Mouse (Mus musculus): ENCODE data around the gene Gps2. TPM values are rescaled to one million over a fixed set of nuclear protein-coding genes. Genes with fewer than 3 reads are reported as not detected.

The Gps2 gene
- total RNA-seq (2021) = 10 to 100 TPM; 60.0 to 67.0 TPM
- long read RNA-seq, experiment 1, transcript Gps2-203 (11 exons, 1,159 nt) = major isoform, 31 of 81 reads
- long read RNA-seq, experiment 1, transcript Gps2-201 (10 exons, 1,220 nt) = minor isoform, 23 of 81 reads
- long read RNA-seq, experiment 1, partial matches to known transcripts = 13 of 81 reads
- long read RNA-seq, experiment 1, other reads (novel, unspliced or antisense) = 14 of 81 reads
- long read RNA-seq, experiment 2, transcript Gps2-201 (10 exons, 1,220 nt) = major isoform, 22 of 79 reads
- long read RNA-seq, experiment 2, transcript Gps2-203 (11 exons, 1,159 nt) = minor isoform, 21 of 79 reads
- long read RNA-seq, experiment 2, partial matches to known transcripts = 19 of 79 reads
- long read RNA-seq, experiment 2, other reads (novel, unspliced or antisense) = 17 of 79 reads

DNA sequence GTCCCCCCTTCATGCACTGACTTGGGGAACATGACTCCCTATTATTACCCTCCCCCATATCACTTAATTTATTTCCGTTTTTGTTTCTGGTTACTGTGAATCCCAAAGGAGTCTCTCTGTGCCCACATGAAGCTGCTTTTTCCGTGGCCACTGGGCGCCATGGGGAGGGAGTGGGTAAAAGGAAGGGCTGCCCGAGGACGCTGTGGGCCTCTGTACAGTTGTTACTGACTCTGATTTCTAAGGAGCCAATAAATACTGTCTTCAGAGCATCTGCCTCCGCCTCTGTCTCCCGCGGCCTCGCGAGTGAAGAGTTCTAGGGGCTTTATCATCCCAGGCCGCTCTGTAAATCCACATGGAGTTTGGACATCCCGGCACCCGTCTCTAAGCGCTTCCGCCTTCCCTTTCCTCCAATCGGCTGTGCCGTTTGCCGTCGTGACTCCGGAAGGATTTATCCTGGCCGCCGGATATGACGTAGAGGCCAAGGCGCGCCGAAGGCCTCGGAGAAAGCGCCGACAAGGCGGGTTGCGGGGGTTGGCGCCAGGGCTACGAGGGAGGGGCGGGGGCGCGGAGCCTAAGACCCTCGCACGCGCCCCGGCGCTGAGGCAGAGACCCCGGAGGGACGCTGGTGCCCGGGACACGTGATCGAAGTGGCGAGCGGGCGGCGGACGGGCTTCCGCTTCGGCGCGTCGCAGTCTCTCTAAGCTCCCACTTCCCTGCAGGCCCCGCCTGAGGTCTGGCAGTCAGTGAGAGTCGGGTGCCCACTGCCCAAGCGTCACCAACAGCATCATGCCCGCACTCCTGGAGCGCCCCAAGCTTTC, at the start of gene Gps2:
Gene Gps2, plus strand, starts transcription at position 335 of the 818 bp plus-strand sequence.
- DNase-seq (ENCODE audit: low spot score in 2 of 2) = peak; percentile 82 to 84

DNA sequence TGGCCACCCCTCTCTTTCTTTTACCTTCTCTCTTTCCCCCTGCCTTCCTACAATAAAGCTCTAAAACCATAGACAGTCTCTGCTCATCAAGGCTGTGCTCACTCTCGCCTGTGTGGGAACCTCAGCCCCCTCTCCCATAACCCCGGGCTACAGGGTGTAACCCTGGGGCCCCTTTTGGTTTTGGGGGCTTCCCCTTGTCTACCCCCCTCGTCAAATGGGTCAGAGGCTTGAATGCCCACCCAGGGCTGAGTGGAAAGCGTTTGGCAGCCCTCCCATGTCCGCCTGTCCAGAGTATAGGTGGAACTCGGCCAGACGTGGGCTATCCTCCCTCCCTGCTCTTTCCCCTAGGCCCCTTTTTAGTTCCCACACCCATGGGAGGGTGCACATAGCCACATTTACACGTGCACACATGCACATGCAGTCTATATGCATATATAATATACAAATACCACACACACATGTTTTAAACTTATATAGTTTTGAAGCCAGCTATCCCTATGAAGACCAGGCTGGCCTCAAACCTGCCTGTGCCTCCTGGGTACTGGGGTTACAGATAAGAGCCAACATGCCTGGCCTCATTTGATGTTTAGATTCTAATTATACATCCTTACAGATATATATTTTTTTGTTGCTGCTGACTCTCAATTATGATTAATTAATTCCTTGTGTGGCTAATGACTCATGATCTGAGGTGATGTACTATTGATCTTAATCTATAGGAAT, 49.4 kb upstream of the Gps2 start:
- DNase-seq (ENCODE audit: low spot score in 2 of 2) = no peak

DNA sequence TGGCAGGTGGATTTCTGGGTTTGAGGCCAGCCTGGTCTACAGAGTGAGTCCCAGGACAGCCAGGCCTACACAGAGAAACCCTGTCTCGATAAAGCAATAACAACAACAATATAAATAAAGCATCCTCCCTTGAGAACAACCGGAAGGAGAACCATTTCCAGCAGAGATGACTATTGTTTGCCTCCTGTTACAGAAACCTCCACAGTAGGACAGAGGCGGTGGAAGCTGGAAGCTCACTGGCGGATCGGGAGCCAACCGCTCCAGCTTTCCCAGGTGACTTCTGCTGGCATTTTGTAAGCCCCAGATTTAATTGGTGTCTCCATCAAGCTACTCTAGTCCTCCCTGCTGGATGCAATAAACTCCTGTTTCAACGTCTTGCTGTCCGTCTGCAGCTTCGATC, 48.1 kb upstream of the Gps2 start:
- no peak for DNase-seq (ENCODE audit: low spot score in 2 of 2)

DNA sequence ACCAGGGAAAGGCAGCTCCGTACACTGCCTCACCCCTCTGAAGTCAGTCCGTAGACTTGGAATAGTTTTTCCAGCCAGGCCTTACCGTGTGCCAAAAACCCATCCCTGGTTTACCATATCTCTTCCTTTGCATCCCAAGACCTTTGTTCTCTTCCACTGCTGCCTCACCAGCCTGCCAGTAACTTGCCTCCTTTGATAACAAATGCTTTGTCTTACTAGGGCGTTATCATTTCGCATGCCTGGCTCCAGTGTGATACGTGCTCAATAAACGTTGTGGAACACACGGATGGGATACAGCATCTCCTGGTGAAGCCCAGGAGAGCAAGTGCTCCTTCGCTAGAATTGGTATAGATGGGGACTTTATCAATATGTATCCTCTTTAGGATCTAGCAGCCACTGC, 46.4 kb upstream of the Gps2 start:
- DNase-seq (ENCODE audit: low spot score in 2 of 2) = no peak

DNA sequence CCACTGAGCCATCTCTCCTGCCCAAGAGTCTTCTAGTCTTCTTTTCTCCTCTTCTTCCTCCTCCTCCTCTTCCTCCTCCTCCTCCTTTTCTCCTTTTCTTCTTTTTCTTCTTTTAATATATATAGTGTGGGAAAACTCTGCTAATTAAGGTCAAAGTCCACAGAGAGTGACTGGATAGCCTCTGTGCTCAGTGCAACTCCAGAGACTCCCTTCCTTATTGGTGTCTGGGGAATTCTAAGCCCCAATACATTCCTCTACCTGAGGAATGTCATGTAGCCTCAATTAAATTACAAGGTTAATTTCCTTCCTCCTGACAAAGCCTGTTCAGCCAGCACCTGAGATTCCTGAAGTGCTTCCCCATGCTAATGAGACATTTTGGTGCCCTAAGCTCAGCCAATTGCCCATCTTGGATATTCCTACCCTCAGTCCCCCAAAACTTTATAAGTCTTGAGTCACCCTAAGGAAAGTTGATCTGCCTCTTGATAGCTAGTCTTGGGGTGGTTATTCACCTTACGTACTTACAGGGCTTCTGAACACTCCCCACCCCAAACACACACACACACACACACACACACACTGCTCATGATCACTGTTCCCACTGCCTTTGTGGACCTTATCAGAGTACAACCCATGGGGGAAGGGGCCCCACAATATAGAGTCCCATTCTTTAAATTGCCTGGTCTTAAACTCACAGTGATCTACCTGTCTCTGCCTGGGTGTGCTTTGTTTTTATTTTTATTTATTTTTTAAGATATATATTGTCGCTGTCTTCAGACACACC, 43.2 kb upstream of the Gps2 start:
- DNase-seq (ENCODE audit: low spot score in 2 of 2) = no peak

DNA sequence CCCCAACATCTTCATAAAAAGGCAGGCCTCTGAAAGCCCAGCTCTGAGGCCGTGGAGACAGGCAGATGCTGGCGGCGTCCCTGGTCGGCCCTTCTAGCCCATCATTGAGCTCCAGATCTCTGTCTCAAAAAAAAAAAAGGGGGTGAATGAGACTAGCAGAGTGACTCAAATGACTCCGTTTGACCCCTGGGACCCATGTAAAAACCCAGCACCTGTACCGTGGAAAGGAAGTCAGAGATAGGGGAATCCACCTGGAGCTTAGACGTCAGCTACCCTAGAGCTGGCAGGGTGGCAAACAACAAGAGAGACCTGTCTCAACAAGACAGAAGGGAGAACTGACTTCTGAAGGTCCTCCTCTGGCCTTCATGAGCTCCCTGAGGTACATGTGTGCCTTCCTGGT, 41.9 kb upstream of the Gps2 start:
- no peak for DNase-seq (ENCODE audit: low spot score in 2 of 2)

DNA sequence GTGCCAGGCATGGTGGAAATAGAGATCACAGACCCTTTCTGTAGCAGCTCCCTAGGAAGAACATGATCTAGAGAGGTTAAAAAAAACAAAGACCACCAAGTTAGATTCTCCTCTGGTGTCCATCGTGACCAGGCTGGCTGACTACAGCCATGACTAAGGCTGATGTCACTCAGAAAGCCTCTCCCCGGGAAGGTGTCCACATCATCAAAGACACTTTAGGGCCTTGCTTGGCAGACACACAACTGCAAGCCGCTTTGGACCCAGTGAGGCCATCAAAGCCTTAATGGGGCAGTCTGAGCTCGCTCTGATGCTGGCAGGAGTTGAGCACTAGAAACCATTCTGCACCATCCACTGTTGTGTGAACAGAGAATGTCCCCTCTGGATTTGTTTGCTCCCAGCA, 41.2 kb upstream of the Gps2 start:
- DNase-seq (ENCODE audit: low spot score in 2 of 2) = no peak

DNA sequence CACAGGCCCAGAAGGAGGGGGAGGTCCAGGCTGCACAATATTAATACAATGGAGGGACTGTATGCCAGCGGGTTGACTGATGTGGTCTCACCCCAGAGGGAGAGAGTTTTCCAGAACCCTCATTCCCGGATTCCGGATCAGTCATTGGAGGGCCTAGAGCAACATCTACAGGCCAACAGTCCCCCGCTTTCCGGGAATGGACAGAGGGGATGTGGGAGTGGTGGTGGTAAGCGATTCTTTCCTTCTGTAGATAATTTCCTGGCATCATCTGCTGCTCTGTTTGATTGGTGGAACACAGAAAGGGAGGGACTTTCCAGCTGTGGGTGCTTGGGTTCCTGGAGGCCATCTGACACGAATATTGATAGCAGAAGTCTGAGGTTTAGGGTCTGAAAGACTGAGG, 37.5 kb upstream of the Gps2 start:
- no peak for DNase-seq (ENCODE audit: low spot score in 2 of 2)

DNA sequence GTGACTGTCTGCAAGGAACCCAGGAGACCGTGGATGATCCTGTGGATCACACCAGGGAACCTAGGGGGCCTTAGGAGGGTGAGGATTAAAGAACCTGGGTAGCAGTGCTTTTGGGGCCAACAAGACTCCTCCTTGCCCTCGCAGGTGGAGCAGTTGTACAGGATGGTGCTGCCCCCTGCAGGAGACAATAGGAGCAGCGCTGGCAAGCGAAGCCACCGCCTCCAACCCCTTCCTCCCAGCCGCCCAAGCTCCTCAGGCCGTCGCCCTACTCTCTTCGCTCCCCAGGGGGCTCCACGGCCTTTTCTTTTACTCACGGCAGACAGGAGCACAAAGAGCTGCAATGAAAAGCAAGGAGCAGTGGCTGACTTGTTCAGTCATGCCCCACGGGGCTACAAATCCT, 36.8 kb upstream of the Gps2 start:
- DNase-seq (ENCODE audit: low spot score in 2 of 2) = peak; percentile 73 to 79

DNA sequence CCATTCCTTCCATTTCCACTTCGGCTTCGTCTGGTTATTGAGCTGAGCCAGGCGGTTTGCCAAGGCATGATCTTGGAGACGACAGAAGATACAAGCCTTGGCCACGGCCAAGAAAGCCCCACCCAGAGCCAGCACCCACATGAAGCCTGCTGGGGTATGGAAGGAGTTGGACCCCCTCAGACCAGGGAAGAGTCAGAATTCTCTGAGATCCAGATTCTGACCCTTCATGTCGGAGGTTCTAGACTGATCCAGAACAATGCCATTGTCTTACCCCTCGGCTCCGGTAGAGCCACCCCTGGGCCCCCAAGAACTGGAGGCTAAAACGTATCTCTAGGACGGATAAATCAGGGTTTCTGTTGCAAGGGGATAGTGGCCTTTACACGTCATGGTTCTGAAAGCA, 35.8 kb upstream of the Gps2 start, which contains the start of gene Tmem95:
Gene Tmem95, minus strand, starts transcription at position 141 of the 400 bp plus-strand sequence.
- DNase-seq (ENCODE audit: low spot score in 2 of 2) = no peak

DNA sequence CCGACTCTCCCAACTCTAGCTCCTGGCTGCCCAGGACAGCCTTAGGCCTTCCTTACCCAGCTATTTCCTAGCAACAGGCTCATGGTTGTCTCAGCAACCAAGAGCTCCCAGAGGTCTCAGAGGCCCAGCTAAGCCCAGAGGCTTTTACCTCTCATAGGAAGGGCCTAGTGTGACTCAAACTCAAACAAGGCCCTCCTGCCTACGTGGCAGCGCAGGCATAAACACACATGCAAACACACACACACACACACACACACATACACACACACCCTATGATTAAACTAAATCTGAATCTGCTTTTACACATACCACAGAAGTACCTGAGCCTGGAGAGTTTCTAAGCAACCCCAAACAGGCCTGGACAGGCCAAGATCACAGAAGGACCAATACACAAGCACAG, 35.3 kb upstream of the Gps2 start:
- no peak for DNase-seq (ENCODE audit: low spot score in 2 of 2)

DNA sequence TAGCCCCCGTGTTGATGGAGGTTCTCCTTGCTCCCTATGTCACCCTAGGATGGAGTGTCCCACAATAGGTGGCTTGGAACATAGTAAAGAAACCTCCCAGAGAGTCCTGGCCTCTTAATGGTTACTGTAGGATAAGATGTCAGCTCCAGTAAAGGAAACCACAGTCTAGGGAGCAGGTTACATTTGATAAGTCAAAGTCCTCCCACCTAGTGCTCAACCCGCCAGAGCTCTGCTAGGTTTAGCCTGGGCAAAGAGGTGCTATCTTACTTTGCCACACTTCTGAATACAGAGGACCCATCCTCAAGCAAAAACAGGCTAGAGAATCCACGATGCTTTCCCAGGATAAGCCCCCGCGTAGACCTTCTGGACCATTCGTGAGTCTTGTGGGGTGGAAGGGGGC, 34.7 kb upstream of the Gps2 start:
- no peak for DNase-seq (ENCODE audit: low spot score in 2 of 2)

DNA sequence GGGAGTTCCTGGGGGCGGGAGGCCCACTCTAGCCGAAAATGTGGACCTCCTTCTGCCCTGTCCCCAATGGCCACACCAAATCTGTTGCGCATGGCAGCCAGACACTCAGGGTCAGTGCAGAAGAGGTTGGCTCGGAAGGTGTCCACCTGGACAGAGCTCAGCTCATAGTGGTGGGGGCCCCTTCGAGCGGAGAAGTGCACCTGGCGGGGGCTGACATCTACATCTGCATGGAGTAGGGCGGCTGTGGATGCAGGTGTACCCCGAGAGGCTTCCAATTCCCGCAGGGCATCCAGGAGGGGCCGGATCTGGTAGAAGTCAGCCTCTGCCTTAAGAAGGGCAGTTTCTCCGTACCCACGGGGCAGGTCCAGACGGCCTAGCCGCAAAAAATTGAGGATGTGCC, 34.0 kb upstream of the Gps2 start:
- DNase-seq (ENCODE audit: low spot score in 2 of 2) = no peak

DNA sequence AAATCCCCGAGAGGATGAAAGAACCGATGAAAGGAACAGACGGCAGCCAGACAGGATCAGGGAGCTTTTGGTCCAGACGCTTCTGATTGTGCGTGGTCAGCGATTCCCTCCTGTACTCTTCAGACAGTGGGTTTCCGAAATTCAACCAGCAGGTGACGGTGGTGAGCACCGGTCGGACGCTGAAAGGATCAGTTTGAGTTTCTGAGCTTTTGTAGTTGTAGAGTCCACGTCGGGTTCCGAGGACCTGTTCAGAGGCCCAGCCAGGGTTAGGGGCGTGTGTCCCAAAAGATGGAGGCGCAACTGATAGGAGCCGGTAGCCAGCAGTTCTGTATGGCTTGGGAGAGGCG, 33.2 kb upstream of the Gps2 start:
- peak; percentile 40 to 57 for DNase-seq (ENCODE audit: low spot score in 2 of 2)

DNA sequence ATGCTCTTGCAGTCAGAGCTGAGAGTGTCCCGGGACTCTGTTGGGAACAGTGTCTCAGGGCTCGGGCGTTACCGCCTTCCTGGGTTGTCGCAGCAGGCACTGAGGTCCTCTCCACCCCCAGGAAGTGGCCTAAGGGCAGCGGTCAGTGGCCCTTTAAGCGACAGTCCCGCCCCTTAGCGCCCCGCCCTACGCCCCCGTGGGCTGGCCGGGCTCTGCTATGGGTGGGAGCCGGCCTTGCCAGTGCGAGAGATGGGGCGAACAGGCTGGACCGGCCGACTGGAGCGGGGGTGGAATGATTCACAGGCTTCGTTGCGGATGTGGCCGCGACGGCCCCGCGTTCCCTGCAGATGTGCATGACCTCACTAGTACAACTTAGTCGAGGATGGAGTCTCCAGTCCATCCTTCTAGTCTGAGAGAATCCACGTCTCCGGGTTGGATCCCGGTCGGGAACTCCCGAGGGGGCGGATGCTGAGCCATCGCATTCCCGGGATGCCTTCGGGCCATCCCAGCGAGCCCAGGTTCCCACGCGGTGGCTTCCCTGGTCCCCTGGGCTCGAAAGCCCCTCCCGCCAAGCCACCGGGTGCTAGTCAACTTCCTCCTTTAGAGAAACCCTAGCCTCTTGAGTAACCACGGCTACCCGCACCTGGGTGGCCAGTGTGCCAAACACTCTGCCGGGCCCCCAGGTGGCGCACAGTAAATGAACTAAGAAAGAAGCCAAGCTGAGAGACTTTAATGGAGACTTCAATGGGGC, 32.7 kb upstream of the Gps2 start, which contains the start of gene Kctd11:
Gene Kctd11, minus strand, starts transcription at position 554 of the 751 bp plus-strand sequence.
- DNase-seq (ENCODE audit: low spot score in 2 of 2) = peak; percentile 67 to 83

DNA sequence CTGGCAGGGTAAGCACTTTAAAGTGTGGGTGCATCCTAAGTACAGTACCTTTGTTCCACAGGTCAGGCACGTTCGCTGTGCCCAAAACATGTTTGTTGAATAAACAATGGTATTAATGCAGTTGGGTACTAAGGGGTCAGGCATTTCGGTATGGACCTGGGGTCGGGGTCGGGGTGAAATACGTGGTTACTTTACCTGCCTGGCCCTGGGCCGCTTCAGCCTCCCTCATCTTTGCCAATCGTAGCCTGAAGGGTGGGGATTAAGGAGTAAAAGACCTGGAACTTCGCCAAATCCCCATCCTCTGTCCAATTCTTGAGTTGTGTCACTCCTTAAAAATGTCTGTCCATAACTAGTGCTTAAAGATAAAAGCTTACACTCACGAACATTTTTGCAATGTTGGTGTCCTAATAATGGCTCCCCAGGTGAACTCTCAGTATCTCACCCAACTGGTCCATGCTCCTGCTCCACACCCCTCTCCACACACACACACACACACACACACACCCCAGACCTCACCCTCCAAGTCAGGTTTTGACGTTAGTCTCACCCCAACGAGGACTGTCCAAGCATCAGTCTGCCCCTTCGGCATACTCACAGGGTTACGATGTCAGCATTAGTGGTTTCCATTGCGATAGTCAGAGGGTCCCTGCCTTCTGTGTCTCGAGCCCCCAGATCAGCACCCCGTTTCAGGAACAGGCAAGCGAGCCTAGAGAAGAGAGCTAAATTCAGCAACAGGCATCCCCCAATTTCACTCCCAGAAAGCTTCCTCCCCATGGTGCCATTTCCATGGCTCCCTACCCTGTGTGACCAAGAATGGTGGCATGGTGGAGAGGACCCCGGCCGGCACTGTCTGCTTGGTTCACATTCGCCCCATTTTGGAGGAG, 31.7 kb upstream of the Gps2 start:
- no peak for DNase-seq (ENCODE audit: low spot score in 2 of 2)

DNA sequence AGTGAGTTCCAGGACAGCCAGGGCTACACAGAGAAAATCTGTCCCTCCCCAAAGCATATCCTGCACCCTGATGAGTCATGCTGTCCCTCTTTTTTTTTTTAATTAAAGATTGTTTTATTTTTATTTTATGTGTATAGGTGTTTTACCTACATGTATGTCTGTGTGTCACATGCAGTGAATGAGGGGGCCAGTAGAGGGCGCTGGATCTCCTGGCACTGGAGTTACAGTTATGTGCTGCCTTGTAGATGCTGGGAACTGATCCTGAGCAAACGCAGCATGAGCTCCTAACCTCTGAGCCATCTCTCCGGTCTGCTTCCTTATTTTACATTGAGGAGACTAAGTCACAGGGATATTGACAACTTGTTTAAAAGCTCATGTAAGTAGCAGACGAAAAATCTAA, 30.6 kb upstream of the Gps2 start:
- no peak for DNase-seq (ENCODE audit: low spot score in 2 of 2)

DNA sequence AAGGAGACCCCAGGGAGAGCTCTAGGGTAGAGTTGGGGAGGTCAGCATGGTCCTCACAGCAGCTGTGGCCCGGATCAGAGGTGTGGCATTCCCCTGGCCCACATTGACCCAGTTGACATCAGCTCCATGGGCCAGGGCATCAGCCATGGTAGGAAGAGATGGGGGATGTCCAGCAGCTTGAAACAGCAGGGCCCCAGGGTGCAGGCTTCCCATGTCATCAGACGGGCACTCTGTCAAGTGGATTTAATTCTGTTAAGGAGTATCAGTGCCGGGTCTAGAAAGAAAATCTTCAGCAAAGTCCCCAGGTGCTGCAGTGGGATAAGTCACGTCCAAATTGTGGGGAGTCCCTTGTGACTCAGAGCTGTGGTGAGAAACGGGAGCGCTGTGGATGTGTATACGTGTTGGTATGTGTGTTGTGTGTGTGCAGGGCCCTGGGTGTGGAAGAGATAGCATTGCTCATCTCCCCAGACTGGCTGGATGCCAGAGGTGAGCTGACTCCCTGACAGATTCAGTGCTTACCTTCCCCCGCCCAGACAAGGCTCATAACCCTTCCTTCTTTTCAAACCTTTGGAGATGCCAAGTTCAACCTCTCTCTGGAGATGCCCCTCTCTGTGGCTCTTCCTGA, 30.0 kb upstream of the Gps2 start:
- DNase-seq (ENCODE audit: low spot score in 2 of 2) = no peak

DNA sequence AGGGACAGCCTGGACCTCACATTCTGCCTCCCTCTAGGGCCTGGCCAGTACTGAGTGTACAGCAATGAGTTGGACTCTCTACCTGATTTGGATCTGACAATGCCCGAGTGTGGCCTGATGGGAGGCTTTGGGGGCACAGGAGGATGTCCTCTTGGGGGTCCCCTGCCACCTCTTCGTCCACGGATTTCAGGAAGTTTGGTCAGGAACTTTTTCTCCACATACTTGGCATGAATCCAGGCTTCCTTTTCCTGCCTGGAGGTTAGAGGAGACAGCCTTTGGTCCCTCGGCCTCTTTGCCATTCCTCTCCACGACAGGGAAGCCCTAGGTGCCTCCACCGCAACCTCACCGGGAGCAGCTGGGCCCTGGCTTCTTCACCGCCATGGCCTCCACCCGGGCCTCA, 29.4 kb upstream of the Gps2 start:
- no peak for DNase-seq (ENCODE audit: low spot score in 2 of 2)
